Mouse (Mus musculus): ENCODE results near the gene Efnb2. TPM values are rescaled to one million over a fixed set of nuclear protein-coding genes. Genes with fewer than 3 reads are reported as not detected.
A peak's percentile ranks its signal among the peaks of the same experiment; 100 is the strongest.

The Efnb2 gene
- polyA plus RNA-seq, 1 experiment from 2014 or later = 21.9 TPM

DNA sequence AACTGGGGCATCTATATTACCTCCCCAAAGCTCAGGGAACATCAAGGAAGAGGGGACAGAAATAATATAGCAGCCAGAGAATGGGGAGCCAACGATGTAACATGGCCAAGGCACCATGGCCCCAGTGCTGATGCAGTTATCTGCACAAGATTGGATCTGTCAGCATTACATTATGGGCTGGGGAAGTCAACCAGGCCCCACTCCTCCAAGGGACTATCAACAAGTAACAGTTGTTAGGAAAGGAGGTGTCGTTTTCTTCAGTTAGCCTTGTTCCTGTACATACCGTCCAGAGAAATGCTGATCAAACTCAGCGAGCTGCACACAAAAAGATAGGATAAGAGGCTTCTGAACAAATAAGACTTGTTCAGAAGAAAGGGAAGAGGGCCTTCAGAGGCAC is 77.1 kb downstream of the Efnb2 start:
- no peak for DNase-seq (ENCODE audit: low spot score)
- no peak overlapping the region for H3K4me3 ChIP-seq (replicated peaks; ENCODE audit: low read length)

DNA sequence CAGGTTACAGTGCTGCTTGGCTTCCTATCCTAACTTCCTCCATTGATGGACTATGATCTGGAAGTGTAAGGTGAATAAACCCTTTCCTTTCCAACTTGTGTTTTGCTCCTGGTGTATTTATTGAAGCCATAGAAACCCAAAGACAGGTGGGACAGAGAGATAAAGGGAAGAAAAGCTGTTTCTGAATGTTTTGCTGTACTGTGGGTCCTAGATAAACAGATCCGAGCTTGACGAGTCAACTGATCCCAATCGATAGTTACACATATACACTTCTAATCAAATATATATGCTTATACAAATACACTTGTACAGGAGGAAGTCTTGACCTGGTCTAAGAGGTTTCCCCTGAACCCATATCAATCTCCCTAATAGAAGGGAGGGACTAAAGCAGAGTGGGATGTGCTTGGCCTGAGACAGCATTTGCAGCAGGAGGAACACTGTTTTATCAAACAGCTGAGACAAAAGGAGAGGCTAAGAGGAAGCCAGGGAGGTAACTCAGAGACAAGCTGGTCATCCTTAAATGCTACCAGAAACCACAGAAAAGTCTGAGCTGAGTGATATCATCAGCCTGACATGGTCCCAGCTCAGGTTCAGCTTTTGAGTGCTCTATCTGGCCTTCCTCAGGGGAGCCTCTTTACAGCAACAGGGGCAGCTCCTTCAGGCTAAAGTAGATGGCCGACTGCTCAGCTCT is 77.6 kb downstream of the Efnb2 start:
- 88% methylated on average over 4 of the region's 4 CpGs for WGBS
- no peak overlapping the region for H3K4me3 ChIP-seq (replicated peaks; ENCODE audit: low read length)
- H3K9ac ChIP-seq = no peak overlapping the region
- DNase-seq (ENCODE audit: low spot score) = no peak
- H3K27me3 ChIP-seq (ENCODE audit: control insufficient read depth, insufficient read depth, low read length) = peaks cover 5% of the 10 kb centered on the region; the same call in 1 of the 2 replicates
- no peak for ATAC-seq (ENCODE audit: low FRiP score)
- no peaks in the 10 kb centered on the region for H3K4me1 ChIP-seq (replicated peaks; ENCODE audit: control insufficient read depth, insufficient read depth, low read length)
- H3K4me2 ChIP-seq (replicated peaks) = no peak overlapping the region
- no peaks in the 10 kb centered on the region for H3K36me3 ChIP-seq (replicated peaks; ENCODE audit: control insufficient read depth, insufficient read depth)
- no peak overlapping the region for H3K27ac ChIP-seq
- H3K9me3 ChIP-seq (ENCODE audit: control insufficient read depth, low read length) = no peaks in the 10 kb centered on the region

More for the DNA sequence above, 77.1 kb downstream of the Efnb2 start:
- ATAC-seq (ENCODE audit: low FRiP score) = no peak
- Histone ChIP-seq H3K4me2 (replicated peaks) (no peak overlapping the region), H3K9me3 (ENCODE audit: control insufficient read depth, low read length) (no peaks in the 10 kb centered on the region), H3K4me1 (replicated peaks; ENCODE audit: control insufficient read depth, insufficient read depth, low read length) (no peaks in the 10 kb centered on the region), H3K36me3 (replicated peaks; ENCODE audit: control insufficient read depth, insufficient read depth) (no peaks in the 10 kb centered on the region), H3K27me3 (ENCODE audit: control insufficient read depth, insufficient read depth, low read length) (peaks cover 5% of the 10 kb centered on the region; the same call in 1 of the 2 replicates), H3K9ac (no peak overlapping the region), H3K27ac (no peak overlapping the region)
- WGBS = 88% methylated on average over 4 of the region's 4 CpGs

DNA sequence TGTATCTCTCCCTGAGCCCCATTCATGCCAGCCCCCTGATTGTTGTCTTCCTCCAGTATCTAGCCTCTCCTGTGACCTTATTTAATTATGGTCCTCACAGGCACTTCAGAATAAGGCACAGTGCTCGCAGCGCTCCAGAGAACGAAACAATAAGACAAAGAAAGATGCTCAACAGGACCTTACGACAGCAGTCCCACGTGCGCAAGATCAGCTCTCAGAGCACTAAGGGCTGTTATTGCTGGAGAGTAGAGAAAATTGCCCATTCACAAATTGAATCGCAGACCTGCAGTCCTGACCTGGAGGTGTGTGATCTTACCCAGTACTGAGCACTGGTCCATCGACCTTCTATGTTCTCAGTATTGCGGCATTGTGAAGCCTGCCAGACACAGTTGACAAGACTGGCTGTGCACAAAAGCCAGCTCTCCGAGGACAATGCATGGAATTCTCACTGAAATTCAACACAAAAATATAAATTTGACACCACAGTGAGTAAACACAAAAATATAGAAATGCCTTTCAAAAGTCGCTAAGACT is 83.2 kb downstream of the Efnb2 start:
- Histone ChIP-seq H3K27me3 (ENCODE audit: control insufficient read depth, insufficient read depth, low read length) (no peaks in the 10 kb centered on the region), H3K36me3 (replicated peaks; ENCODE audit: control insufficient read depth, insufficient read depth) (no peaks in the 10 kb centered on the region), H3K9ac (no peak overlapping the region), H3K4me3 (replicated peaks; ENCODE audit: low read length) (no peak overlapping the region), H3K9me3 (ENCODE audit: control insufficient read depth, low read length) (no peaks in the 10 kb centered on the region), H3K27ac (no peak overlapping the region), H3K4me1 (replicated peaks; ENCODE audit: control insufficient read depth, insufficient read depth, low read length) (peaks cover 21% of the 10 kb centered on the region), H3K4me2 (replicated peaks) (0 out of 2 replicates have a peak overlapping the region, but pooled peaks have one; percentile 12)
- no peak for DNase-seq (ENCODE audit: low spot score)
- WGBS = 19% methylated on average over 11 of the region's 11 CpGs
- no peak; the same call in 1 of the 2 replicates for ATAC-seq (ENCODE audit: low FRiP score)

DNA sequence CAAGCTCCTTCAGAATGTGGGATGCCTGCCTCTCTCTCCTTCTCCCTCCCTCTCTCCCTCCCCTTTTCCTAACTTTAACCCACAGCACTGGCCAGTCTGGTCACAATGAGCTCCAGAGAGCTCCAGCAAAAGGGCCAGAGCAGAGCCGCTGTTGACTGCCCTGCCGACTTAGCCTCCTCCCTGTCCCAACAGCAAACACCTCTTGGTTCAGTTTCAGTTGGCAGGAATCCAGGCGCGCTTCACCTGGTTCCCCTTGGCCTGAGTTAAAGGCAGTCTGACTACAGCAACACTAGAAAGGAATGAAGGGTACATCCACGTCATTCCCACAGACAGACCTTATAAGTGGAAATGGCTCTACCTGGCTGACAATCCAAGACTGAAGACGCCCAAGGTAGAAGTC is 84.2 kb downstream of the Efnb2 start:
- 87% methylated on average over 6 of the region's 6 CpGs for WGBS
- no peak overlapping the region for H3K9ac ChIP-seq
- H3K4me3 ChIP-seq (replicated peaks; ENCODE audit: low read length) = no peak overlapping the region
- H3K27ac ChIP-seq = no peak overlapping the region
- ATAC-seq (ENCODE audit: low FRiP score) (no peak), DNase-seq (ENCODE audit: low spot score) (no peak)
- H3K4me2 ChIP-seq (replicated peaks) = no peak overlapping the region
- peaks cover 22% of the 10 kb centered on the region for H3K4me1 ChIP-seq (replicated peaks; ENCODE audit: control insufficient read depth, insufficient read depth, low read length)
- H3K9me3 ChIP-seq (ENCODE audit: control insufficient read depth, low read length) = no peaks in the 10 kb centered on the region
- H3K36me3 ChIP-seq (replicated peaks; ENCODE audit: control insufficient read depth, insufficient read depth) = no peaks in the 10 kb centered on the region
- no peaks in the 10 kb centered on the region for H3K27me3 ChIP-seq (ENCODE audit: control insufficient read depth, insufficient read depth, low read length)

DNA sequence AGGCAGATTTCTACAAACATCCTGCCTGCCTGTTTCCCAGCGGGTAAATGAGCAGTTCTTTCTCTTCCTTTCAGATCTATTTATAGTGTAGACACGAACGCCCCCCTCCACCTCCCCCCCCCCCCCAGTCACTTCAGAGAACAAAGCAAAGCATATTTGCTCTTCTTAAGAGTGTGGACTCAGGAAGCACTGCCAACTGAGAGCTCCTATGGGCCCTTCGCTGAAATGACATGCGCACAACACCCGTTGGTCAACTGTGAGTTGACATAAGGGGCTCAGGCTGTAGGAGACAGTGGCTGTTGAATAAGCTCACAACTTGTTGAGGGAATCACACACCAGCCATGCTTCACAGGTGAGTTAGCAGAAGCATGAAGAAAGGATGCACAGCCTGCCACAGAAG is 84.8 kb downstream of the Efnb2 start:
- H3K9me3 ChIP-seq (ENCODE audit: control insufficient read depth, low read length) = no peaks in the 10 kb centered on the region
- no peak overlapping the region for H3K9ac ChIP-seq
- H3K27ac ChIP-seq = no peak overlapping the region
- H3K4me3 ChIP-seq (replicated peaks; ENCODE audit: low read length) = no peak overlapping the region
- H3K27me3 ChIP-seq (ENCODE audit: control insufficient read depth, insufficient read depth, low read length) = no peaks in the 10 kb centered on the region
- 50% methylated on average over 5 of the region's 6 CpGs for WGBS
- DNase-seq (ENCODE audit: low spot score) (no peak), ATAC-seq (ENCODE audit: low FRiP score) (no peak)
- H3K4me2 ChIP-seq (replicated peaks) = no peak overlapping the region
- H3K36me3 ChIP-seq (replicated peaks; ENCODE audit: control insufficient read depth, insufficient read depth) = no peaks in the 10 kb centered on the region
- peaks cover 22% of the 10 kb centered on the region for H3K4me1 ChIP-seq (replicated peaks; ENCODE audit: control insufficient read depth, insufficient read depth, low read length)

DNA sequence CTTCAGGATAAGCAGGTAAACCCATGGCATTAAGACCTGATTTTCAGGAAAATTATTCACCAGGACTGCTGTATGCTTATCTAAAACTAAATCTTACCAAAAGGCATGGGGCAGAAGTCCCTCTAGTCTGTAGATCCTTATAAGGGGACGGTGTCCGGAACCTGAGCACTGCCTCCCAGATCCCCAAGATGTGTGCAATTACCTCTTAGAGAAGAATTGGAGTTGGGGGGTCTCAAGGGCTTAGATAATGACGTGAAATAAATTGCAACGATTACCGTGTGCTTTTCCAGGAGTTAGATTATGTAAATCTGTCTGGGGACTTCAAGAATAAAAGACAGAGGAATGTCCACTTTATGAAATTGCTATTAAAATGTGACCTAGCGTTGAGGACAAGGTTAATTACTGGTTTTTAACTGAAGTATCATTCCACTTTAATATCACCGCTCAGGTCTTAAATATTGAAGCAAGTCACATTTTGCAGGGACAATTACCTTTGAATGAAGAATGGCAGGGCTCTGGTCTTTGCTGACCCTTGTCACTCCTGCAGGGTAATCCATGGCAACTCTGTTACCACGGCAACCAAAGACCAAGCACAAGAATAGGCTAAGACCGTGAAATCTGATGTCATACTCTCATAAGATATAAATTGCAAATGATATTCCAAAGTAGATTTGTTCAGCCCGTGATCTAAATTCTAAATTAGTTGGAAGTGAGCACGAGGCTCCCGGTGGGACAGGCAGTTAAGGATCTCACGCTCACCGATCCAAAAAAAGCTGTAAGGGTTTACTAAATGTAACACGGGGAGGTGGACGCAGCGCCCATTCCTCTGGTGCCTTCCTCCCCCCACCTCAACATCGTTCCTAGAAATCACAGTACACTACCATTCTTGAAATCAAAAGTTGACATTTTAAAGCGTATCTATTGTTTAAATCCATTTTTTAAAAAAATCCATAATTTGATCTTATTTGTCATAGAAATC is 86.2 kb downstream of the Efnb2 start:
- ATAC-seq (ENCODE audit: low FRiP score) = peak; percentile 74
- WGBS = 14% methylated on average over 19 of the region's 19 CpGs
- no peak overlapping the region for H3K4me3 ChIP-seq (replicated peaks; ENCODE audit: low read length)

DNA sequence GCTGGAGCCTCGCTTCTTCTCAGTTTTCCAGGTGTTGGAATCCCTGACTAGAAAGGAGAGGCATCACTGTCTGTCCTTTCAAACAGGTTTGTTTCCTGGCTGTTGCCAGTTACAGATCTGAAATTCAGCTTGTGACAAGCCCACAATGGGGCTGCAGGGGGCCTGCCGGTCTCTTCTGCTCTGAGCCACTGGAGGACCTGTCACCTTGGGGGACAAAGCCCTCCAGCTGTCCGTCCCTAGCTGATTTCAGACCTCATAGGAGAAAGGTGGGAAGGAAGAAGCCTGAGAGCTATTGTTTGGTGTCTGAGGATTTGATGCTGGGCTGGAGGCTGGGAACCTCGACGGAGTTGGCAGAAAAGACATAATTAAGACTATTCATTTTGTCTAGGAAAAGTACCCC is 88.8 kb downstream of the Efnb2 start:
- Histone ChIP-seq H3K27me3 (ENCODE audit: control insufficient read depth, insufficient read depth, low read length) (no peaks in the 10 kb centered on the region), H3K36me3 (replicated peaks; ENCODE audit: control insufficient read depth, insufficient read depth) (no peaks in the 10 kb centered on the region), H3K9ac (no peak overlapping the region), H3K4me1 (replicated peaks; ENCODE audit: control insufficient read depth, insufficient read depth, low read length) (peaks cover 19% of the 10 kb centered on the region), H3K4me3 (replicated peaks; ENCODE audit: low read length) (no peak overlapping the region), H3K27ac (no peak overlapping the region), H3K4me2 (replicated peaks) (no peak overlapping the region), H3K9me3 (ENCODE audit: control insufficient read depth, low read length) (no peaks in the 10 kb centered on the region)
- ATAC-seq (ENCODE audit: low FRiP score) (no peak), DNase-seq (ENCODE audit: low spot score) (no peak)
- 19% methylated on average over 5 of the region's 5 CpGs for WGBS

More for the DNA sequence above, 86.2 kb downstream of the Efnb2 start:
- DNase-seq (ENCODE audit: low spot score) = peak; percentile 55
- Histone ChIP-seq H3K27me3 (ENCODE audit: control insufficient read depth, insufficient read depth, low read length) (no peaks in the 10 kb centered on the region), H3K9ac (no peak overlapping the region), H3K9me3 (ENCODE audit: control insufficient read depth, low read length) (no peaks in the 10 kb centered on the region), H3K36me3 (replicated peaks; ENCODE audit: control insufficient read depth, insufficient read depth) (no peaks in the 10 kb centered on the region), H3K4me2 (replicated peaks) (peak overlapping the region; percentile 23), H3K4me1 (replicated peaks; ENCODE audit: control insufficient read depth, insufficient read depth, low read length) (peaks cover 22% of the 10 kb centered on the region), H3K27ac (no peak overlapping the region)

DNA sequence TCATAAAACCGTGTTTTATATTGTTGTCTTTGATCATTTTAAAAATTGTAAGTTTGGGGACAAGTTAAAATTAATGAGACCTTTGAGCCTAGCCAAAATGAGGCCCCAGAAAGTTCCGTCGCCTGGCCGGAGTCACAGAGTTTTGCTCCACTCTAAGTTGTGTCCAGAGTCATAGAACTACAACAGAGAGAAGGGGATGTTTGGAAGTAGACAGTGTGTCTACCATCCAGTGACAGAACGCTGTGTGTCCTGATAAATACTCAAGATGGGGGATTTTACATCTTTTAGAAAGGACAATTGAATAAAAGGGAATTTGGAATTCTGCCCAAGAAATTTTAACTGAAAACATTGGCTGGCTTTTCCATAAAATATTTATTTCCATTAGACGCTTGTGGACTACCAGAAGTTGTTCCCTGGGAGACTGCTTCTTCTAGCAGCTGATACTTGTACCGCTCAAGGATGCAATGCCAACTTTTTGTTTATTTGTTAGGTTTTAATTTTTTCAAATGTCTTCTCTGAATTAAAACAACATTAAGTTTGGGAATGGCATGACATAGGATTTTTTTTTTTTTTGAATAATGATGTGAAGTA is 89.3 kb downstream of the Efnb2 start:
- H3K27ac ChIP-seq = no peak overlapping the region
- WGBS = 84% methylated on average over 7 of the region's 7 CpGs
- H3K9me3 ChIP-seq (ENCODE audit: control insufficient read depth, low read length) = no peaks in the 10 kb centered on the region
- peaks cover 19% of the 10 kb centered on the region for H3K4me1 ChIP-seq (replicated peaks; ENCODE audit: control insufficient read depth, insufficient read depth, low read length)
- H3K9ac ChIP-seq = no peak overlapping the region
- ATAC-seq (ENCODE audit: low FRiP score) (no peak), DNase-seq (ENCODE audit: low spot score) (no peak)
- H3K36me3 ChIP-seq (replicated peaks; ENCODE audit: control insufficient read depth, insufficient read depth) = no peaks in the 10 kb centered on the region
- no peak overlapping the region for H3K4me2 ChIP-seq (replicated peaks)
- H3K27me3 ChIP-seq (ENCODE audit: control insufficient read depth, insufficient read depth, low read length) = no peaks in the 10 kb centered on the region
- no peak overlapping the region for H3K4me3 ChIP-seq (replicated peaks; ENCODE audit: low read length)

DNA sequence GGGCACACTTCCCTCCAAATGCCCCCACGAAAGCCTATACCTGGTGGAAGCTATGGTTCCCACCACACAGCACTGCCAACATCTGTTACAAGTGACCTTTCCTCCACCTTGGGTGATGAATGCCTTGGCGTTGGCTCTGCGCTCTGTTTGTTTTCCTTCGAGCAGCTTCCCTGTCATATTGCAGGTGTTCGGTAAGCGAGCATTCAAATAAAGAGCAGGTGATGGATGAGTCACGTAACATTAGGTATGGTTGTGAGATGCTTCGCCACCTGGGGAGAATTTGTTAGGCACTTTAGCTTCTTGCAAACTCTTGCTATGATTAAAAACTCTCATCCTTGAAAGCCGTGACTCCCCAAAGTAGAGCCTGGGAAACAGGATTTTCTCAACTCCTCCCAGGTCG is 91.8 kb downstream of the Efnb2 start:
- Histone ChIP-seq H3K36me3 (replicated peaks; ENCODE audit: control insufficient read depth, insufficient read depth) (no peaks in the 10 kb centered on the region), H3K4me2 (replicated peaks) (no peak overlapping the region), H3K9me3 (ENCODE audit: control insufficient read depth, low read length) (no peaks in the 10 kb centered on the region), H3K9ac (no peak overlapping the region), H3K4me1 (replicated peaks; ENCODE audit: control insufficient read depth, insufficient read depth, low read length) (0 out of 2 replicates have a peak, but pooled peaks cover 4% of the 10 kb centered on the region), H3K27me3 (ENCODE audit: control insufficient read depth, insufficient read depth, low read length) (no peaks in the 10 kb centered on the region), H3K4me3 (replicated peaks; ENCODE audit: low read length) (no peak overlapping the region), H3K27ac (no peak overlapping the region)
- ATAC-seq (ENCODE audit: low FRiP score) (no peak), DNase-seq (ENCODE audit: low spot score) (no peak)
- WGBS = 85% methylated on average over 10 of the region's 10 CpGs
